Mouse (Mus musculus): ENCODE measurements around the gene Tmprss4.
A peak's percentile ranks its signal among the peaks of the same experiment; 100 is the strongest.

Gene Tmprss4

DNA sequence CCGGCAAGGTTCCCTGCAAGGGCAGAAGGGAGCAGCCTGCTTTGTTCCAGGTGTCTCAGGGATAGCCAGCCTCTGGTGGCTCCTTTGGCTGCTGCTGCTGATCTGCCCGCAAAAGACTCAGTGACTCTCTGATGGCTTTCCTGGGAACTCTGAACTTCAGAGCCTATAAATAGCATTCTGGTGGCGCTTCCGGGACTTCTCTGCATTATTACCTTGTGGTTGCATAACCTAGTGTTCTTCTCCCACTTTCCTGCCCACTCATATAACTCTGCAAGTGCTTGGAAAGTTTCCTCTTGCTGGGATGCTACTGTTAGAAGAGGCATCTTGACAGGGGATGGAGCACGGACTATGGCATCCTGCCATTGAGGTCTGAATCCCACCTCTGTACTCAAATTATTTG is 6.3 kb downstream of the Tmprss4 start:
- DNase-seq (ENCODE audit: low read depth, low spot score): no peak

DNA sequence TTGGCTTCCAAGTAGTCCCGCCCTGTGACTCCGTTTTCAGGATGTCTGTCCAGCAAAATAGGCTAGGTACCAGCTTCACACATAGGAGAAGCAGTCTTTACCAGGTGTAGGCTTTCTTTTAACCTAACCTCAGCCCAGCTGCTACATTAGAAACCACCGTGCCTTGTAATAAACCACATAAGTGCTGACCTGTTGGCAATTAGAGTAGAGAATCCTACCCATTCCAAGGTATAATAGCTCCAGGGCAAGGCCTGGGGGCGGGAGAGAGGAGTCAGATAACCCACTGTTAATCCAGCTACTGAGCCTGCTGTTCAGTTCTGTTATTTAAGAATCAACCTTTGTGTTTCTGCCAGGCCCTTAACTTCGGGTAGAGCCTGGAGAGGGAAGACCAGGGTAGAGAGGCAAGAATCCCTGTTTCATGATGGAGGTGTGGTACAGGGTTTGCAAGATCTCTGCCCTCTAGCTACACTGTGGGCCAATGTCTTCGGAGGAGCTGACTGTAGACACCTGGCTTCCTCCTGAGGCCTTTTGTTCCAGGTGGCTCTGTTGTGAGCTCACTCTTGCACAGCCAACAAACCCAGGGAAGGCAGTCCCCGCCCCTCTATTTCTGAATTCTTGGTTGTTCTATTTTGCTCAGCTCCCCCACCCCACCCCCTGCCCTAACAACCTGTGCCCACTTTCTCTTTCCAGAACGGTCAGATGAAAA is 7.6 kb downstream of the Tmprss4 start:
- no peak for DNase-seq (ENCODE audit: low read depth, low spot score)

DNA sequence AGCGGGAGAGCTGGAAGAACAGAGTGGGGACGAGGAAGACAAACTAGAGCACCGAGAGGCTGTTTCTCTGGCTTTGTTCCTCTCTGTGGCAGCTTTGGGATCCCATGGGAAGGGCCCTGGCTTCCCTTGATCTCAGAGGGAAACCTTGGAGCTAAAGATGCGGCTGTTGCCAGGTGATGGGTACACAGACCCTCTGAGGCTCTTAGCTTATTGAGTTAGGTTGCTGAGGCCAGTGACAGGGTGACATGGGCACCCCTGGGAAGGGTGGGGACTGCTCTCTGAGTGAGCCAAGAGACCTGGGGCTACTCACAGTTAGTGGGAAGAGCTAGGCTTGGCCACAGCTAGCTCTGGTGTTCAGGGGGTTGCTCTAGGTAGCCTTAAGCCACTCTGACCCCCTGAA is 8.4 kb downstream of the Tmprss4 start:
- DNase-seq (ENCODE audit: low read depth, low spot score): no peak

DNA sequence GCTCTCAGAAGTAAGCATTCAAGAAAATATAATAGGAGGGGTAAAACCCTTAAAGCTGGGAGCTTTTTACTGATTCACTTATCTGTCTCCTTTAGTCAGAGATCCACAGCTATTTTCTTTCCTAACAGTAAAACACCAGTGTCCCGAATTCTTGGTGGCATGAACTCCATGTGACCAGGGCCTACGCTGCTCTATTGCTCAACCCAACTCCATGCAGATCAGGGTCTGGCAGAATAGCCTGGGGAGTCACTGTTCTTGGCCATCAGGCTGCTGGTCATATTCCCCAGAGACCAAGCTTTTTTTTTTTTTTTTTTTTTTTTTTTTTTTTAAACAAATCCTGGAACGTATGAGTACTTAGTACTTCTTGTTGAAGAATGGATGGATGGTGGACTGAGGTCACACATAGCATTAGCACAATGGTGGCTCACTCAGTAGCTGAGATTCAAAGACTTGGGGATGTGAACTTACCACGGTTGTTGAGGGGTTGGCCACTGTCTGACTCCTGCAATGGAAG is 14.2 kb downstream of the Tmprss4 start:
- DNase-seq (ENCODE audit: low read depth, low spot score): no peak

DNA sequence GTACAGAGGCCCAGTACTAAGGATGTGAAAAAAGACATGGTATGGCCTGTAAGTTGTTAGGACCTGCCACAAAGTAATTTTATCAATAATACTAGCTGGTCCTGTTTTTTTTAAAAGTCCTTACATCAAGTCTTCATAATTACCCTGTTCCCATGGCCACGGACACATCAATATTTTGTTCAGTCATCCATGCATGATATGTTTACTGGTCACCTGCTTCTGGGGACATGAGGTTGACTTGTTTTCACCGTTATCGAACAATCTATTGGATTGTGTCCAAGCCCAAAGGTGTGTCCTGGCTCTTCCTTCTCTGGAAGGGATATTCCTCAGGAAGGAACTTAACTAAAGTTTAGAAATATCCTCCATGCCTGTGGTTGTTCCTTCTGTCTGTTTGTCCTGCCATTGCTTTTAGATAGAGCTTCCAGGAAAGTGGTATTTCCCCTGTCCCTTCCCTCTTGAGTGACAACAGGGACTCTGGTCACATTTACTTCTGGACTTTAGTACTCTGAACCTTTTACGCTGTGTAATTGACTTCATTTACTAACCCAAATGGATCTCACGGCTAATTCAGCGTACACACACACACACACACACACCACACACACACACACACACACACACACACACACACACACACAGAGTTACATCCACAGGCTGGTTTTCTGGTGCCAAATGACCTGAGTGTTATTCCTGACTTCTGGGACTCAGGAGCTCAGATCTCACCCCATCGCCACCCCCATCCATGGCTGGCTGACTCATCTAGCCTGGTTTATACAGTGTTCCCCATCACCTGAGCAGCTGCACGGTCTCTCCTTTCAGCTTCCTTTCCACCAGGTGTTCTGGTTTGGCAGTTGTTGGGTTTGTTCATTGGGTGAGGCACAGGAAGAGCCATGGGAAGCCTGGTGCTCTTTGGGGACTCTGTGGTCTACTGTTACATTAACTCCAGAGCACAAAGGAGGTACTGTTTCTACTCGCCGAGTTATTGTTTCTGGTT is 15.0 kb downstream of the Tmprss4 start:
- no peak for DNase-seq (ENCODE audit: low read depth, low spot score)

GRCm38 (mm10) chr9:45185250-45185649 is 18.6 kb downstream of the Tmprss4 start:
- DNase-seq (ENCODE audit: low read depth, low spot score): no peak

DNA sequence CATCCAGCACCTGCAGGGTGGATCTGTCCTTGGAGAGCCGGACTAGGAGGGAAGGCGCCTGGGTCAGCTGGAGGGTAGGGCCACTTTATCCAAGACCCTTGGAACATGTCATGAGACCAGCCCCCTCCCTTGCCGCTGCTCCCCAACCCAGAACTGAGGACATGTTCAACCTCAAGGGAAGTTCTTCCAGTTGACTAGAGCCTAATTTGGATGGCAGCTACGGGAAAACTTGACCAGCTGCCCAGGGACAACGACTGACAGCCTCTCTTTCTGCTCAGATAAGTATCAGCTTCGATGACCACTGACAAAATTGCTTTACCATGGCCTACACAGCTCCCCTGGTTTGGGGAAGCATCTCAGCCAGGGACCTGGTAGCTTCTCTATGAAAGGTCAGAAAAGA is 20.6 kb downstream of the Tmprss4 start:
- no peak for DNase-seq (ENCODE audit: low read depth, low spot score)

GRCm38 (mm10) chr9:45182521-45182920 is 21.4 kb downstream of the Tmprss4 start:
- DNase-seq (ENCODE audit: low read depth, low spot score): no peak

DNA sequence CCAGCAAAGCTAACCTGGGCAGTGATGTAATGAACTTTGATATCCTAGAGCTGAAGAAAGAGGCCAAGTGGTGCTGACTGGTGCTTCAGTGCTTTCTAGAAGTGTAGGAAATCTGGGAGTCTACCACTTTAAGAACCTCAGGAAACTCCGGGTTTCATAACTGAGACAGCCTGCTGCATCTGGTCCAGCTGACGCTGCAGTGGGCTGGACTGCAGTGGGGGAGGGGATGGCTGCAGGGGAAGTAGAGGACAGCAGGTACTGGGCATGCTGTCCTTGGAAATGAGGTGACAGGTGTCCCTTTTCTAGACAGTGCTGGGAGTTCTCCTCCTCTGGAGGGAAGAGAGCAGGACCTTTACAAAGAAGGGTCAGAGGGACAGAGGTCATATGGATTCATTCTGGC is 22.1 kb downstream of the Tmprss4 start, which contains the start of gene BC049352:
Gene BC049352, plus strand, starts transcription at position 238 of the 400 bp plus-strand sequence.
- no peak for DNase-seq (ENCODE audit: low read depth, low spot score)

DNA sequence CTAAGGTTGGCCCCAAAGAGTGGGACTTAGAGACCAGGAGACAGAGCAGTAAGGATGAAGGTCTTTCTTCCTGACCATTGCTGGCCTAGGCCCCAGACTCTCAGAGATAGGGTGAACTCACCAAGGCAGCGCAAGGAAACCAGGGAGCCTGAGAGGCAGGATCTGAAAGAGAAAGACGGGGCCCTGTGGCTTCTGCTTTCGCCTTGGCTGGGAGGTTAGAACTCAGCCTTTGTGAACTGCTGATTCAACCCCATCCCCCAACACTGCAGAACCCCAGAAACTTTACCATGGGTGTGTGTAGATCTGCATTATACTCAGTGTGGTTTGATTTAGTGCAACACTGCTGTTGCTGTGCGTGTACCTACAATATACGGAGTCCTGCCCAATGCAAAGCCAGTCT is 24.6 kb downstream of the Tmprss4 start:
- no peak for DNase-seq (ENCODE audit: low read depth, low spot score)

GRCm38 (mm10) chr9:45173475-45173874 is 30.4 kb downstream of the Tmprss4 start:
- DNase-seq (ENCODE audit: low read depth, low spot score): no peak

GRCm38 (mm10) chr9:45171073-45171610 is 32.8 kb downstream of the Tmprss4 start:
- DNase-seq (ENCODE audit: low read depth, low spot score): no peak

GRCm38 (mm10) chr9:45170150-45170549 is 33.7 kb downstream of the Tmprss4 start:
- DNase-seq (ENCODE audit: low read depth, low spot score): no peak

DNA sequence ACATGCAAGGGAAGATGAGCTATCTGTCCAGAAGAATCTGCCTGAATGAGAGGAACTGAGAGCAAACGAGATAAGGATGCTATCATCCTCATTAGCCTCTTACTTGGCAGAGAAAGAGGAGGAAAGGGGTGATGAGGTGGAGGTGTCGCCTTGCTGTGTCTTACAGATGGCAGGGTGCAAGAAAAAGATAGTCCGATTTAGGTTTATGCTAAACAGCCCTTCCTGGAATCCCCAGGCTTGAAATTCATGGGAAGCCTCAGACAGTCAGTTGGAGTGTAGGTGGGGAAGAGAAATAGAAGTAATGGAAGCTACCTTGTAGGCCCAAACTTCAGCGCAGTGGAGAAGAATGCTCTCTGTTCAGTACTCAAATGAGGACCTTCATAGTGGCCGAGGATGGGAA is 36.0 kb downstream of the Tmprss4 start:
- no peak for DNase-seq (ENCODE audit: low read depth, low spot score)

GRCm38 (mm10) chr9:45153361-45153760 is 50.5 kb downstream of the Tmprss4 start:
- DNase-seq (ENCODE audit: low read depth, low spot score): no peak

DNA sequence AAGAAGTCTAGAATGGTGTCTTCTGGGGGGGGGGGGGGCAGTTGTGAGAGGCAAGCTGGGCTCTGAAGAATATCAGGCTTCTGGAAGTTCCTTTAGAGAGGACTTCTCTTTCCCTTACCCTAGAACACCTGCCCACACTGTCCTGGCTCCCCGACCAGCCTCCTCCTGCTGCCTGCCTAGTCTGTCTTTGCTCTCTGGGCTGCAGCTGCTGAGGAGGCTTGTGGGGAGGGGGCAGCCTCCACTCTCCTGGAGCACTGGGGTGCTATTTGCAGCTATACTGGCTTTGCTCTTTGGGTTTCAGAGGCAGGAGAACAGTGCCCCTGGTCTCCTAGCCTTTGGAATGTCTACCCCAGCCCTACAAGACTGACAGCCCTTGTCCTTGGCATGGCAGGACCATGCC is 53.0 kb downstream of the Tmprss4 start:
- DNase-seq (ENCODE audit: low read depth, low spot score): no peak

DNA sequence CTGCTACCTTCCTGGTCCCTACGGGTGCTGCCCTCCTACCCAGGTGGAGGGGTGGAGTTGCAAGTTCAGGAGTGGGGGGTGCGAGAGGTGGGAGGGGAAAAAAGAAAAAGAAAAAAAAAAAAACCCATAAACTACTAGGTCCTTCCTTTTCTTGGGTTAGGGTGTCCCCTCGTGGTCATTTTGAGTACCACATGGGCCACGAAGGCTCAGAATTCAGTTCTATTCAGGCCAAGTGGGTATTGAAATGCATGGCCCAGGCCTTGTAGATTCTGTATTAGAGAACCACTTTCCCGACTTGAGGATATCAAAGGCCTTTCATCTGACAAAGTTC is 57.7 kb downstream of the Tmprss4 start:
- DNase-seq (ENCODE audit: low read depth, low spot score): peak; percentile 77

GRCm38 (mm10) chr9:45145533-45146266 is 58.2 kb downstream of the Tmprss4 start:
- no peak for DNase-seq (ENCODE audit: low read depth, low spot score)

DNA sequence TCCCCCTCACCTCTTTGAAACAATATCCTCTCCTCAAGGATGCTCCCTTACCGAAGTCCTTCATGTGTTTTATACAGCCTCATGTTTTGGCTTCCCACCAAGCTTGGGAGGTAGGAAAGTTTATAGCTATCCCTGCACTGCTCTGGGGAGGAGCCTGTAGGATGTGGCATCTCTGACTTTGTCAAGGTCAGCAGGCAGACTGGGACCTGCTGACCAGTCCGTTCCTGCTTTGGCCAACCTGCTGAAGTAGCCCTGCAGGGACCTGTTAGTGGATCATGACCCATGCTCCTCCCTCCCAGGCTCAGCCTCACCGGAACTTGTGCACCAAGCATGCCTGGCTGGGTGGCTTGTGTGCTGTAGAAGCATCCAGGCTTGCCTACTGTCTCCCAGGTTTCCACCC is 61.2 kb downstream of the Tmprss4 start:
- no peak for DNase-seq (ENCODE audit: low read depth, low spot score)

DNA sequence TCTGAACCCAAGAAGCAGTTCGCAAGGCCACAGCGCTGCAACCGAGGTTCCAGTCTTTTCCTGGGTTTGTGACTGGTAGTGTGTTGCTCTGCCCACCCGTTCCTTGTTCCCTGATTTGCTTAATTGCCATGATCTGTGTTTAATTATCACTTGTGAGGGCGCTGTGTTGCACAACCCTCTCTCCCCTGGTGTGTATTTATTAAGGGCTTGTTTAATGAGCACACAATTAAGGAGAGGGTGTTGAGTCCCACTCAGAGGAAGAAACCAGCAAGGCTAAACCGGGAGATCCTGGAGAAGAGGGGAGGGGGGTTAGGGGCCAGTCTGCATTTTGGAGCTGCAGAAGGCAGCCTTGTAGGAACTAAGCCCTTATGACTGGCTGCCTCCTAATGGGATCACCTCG is 62.9 kb downstream of the Tmprss4 start:
- DNase-seq (ENCODE audit: low read depth, low spot score): no peak

- no peak for DNase-seq (ENCODE audit: low read depth, low spot score)
These were observed 64.8 kb downstream of the Tmprss4 start for GRCm38 (mm10) chr9:45139082-45139481.

Data from CD4-positive helper T cell, adult 2 months (primary cell).